Mouse (Mus musculus) thymus, postnatal 10 days (tissue): ENCODE measurements around the gene Taf10.
"Not testable (repeated sequence)": the region's sequence is repeated elsewhere in the genome, so short reads cannot be mapped to it uniquely, and the experiment has no call there.

ENCODE experiments used
- DNase-seq, 2 experiments: peaks; one replicate each; pipeline ENCODE4 v3.0.0; 2021; ENCODE audit warnings: low spot score in 2 of 2

The Taf10 gene

DNA sequence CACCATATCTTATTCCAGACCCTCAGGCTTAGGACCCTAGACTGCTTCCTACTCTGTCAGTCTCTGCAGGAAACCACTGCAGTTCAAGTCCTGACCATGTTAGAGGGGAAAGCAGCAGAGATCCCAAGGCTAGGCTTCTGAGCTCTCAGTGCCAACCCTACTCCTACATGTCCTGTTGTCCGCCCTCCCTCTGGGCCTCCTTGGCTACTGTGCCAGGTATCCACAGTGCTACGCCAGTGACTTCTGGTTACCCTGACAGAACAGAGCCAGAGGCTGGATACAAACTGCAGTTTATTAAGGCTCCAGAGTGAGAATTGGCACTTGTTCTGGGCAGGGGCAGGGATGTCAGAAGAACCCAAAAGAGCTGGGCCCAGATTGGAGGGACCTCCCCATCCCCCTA, 8.6 kb upstream of the Taf10 start:
- no peak for DNase-seq

DNA sequence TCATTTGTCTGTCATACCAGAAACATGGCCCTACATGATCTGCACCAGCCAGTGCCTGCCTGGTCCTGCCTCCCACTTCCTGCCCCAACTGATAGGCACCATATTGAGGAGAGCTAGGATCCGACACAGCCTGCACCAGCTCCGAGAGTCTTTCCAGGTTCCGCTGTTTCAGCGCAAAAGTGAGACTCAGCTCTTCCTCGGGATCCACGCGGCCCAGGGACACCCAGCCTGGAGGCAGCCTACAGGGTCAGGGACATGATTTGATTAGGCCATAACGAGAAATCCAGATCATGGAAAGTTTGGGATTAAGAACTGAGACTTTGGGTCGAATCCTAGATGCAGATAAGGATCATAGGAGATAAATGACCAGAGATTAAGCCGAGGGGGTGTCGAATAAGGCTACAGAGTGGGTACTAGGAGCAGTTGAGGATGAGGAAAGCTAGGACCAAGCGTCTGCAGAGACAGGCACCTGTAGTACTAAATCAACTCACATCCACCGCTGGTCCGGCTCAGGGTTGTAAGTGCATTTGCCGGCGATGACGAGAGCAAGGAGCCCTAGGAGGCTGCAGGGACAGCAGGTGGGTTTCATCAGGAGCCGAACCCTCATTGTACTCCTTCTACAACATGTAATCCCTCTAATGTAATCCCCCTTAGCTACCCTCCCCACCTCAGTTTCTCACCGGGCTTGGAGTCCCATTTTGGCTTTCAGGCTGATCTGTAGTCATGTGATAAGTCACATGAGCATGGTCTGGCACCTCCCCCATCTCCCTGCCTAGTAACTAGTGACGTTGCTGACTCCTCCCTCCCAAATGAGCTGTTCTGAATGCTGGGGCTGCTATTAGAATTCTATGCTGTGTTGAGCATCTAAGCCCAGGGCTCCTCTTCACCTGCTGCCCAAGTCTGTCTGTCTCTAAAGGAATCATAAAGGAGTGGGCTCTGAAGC, 7.6 kb upstream of the Taf10 start, which contains the start of gene Tpp1:
Gene Tpp1, minus strand, starts transcription at position 745 of the 943 bp plus-strand sequence.
- DNase-seq = peak; percentile 88 to 90

DNA sequence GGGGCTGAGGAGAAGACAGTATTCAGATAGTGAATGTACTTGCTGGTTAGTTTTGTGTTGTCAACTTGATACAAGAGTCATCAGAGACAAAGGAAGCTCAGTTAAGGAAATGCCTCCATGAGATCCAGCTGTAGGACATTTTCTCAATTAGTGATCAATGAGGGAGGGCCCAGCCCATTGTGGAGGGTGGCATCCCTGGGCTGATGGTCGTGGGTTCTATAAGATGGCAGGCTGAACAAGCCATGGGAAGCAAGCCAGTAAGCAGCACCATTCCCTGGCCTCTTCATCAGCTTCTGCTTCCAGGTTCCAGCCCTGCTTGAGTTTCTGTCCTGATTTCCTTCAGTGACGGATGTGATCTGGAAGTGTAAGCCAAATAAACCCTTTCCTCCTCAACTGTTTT, 3.6 kb upstream of the Taf10 start:
- no peak for DNase-seq

DNA sequence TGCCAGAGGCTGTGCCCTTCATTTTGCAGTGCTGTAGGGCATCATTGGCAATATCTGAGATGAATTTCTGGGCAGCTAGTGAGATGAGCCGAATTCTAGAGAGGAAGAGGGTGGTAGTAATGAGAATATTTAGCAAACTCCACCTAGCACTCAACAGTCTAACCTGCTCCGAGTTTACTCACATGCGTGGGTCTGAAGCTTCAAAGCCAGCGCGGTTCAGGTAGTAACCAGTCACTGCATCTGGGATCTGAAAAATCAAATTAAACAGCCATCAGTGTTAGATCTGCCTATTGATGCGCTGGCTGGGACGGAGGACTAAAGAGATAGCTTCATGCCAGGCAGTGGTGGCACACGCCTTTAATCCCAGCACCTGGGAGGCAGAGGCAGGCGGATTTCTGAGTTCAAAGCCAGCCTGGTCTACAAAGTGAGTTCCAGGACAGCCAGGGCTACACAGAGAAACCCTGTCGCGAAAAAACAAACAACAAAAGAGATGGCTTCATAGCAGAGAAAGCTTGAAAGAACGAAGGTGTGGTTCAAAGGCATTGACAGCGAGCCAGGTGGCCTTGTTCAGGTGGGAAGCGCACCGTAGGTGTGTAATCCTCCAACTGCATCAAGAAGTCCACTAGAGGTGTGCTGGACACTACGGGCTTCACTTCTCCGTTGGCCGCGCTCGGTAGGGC, 775 bp downstream of the Taf10 start:
- not testable (repeated sequence) for DNase-seq

DNA sequence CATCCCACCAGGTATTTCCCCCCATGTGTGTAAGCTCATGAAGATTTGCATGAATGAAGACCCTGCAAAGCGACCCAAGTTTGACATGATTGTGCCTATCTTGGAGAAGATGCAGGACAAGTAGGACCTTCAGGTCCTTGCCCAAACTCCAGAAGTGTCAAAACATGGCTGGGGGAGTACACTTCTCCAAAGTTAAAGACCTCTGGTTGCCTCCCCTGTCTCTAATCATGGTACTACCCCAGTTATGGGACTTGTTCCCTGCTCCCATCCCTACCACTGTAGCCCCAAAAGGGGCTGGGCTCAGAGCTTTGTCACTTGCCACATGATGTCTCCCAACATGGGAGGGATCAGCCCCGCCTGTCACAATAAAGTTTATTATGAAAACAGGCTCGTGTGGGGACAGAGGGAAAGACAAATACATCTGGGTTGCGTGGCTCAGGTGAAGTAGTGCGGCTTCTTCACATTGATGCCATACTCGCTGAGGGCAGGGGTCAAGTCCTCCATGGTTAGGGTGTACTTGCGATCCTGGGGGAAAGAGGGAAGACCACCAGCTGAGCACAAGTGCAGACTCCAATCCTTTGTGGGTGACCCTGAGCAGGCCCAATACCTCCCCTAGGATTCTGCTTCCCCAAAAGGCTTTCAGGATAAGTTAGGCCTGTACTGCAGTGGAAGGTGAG, 1.5 kb downstream of the Taf10 start:
- not testable (repeated sequence) for DNase-seq

DNA sequence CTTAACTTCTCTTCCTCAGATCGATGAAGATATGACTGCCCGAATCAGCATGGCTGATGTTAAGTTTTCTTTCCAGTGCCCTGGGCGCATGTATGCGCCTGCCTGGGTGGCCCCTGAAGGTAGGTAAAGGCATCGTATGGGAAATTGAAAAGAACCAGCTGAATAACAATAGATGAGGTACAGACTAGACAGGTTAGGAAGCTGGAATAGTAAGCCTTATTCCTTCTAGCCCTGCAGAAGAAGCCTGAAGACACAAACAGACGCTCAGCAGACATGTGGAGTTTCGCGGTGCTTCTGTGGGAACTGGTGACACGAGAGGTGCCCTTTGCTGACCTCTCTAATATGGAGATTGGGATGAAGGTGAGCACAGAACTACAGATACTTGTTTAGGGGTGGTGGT, 2.2 kb downstream of the Taf10 start:
- no peak for DNase-seq

DNA sequence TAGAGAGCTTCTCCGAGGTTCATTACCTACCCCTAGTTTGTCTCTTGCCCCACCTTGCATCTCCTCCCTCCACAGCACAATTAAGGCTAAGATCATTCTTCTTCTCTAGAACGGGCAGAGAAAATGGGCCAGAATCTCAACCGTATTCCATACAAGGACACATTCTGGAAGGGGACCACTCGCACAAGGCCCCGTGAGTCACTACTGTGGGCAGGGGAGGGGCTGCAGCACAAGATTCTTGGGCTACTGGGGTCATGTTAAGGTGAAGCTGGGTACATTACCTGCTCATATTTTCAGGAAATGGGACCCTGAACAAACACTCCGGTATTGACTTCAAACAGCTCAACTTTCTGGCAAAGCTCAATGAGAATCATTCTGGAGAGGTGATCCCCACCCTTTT, 3.3 kb downstream of the Taf10 start:
- no peak for DNase-seq

DNA sequence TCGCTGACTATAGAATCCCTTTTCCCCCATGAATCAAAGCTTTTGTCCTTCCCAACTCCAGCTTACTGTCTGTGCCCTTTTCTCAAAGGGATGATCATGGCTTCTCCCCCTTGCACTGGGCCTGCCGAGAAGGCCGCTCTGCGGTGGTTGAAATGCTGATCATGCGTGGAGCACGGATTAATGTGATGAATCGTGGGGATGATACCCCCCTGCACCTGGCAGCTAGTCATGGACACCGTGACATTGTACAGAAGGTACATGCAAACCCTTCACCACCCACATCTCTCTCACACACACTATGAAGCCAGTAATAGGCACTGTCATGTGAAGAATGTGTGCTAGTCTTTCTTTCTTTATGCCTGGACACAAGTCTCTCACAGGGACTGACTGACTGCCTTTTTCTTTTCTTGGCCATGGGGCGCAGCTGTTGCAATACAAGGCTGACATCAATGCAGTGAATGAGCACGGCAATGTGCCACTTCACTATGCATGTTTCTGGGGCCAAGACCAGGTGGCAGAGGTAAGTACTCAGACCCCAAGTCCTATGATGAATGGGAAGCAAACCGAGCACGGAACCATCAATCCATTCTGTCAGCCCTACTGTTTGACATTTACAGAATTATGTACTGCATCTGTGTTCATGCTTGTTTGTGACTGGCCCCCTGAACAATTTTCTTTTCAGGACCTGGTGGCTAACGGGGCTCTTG, 3.9 kb downstream of the Taf10 start:
- no peak for DNase-seq

DNA sequence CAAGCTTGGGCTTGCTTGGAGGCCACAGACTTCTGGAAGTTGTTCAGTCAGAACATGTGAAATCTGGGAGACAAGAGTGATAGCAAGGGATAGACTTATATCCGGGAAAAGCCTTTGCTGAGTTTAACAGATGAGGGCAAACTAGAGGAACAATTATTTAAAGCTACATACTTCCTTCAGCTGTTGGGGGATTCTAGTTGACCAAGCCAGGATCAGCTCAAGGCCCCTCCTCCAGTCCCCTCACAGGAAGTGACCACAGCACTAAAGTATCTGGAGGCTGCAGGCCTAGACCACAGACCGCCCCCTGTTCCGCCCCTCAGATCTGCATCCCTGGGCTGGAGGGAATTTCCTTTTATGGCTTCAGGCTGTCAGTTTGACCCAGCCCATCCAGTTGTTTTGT, 5.2 kb downstream of the Taf10 start:
- DNase-seq = no peak

DNA sequence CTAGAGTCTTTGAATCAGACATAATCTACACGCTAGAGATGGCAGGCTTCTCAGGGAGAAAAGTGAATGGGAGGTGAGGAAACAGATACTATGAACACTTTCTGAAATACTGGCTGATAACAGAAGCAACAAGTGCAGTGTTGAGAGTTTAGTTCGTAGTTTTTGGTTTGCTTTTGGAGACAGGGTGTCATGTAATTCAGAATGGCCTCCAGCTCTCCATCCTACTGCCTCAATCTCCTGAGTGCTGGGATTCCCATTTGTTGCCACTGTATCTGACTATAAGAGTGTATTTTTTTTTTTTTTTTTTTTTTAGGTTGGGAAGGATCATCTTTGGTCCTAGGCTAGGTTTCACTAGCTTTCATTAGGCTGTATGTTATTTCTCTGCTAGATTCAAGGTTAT, 5.9 kb downstream of the Taf10 start:
- no peak for DNase-seq

DNA sequence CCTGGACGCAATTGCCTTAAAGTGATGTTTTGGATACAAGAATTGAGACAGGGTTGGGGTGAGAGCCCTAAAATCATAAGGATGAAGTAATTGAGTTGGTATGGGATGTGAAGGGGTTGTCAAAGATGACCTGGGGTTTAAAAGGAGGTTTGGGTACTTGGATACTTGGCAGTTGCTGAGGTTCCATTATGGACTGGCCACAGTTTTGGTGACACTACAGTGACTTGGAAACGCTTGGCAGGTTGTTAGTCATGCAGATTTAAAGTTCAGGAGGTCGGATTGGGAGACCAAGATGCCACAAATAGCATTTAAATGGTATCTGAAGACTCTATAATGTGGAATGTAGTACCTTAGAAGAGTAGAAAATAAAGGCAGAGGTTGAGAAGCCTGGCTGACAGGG, 6.5 kb downstream of the Taf10 start:
- no peak for DNase-seq

DNA sequence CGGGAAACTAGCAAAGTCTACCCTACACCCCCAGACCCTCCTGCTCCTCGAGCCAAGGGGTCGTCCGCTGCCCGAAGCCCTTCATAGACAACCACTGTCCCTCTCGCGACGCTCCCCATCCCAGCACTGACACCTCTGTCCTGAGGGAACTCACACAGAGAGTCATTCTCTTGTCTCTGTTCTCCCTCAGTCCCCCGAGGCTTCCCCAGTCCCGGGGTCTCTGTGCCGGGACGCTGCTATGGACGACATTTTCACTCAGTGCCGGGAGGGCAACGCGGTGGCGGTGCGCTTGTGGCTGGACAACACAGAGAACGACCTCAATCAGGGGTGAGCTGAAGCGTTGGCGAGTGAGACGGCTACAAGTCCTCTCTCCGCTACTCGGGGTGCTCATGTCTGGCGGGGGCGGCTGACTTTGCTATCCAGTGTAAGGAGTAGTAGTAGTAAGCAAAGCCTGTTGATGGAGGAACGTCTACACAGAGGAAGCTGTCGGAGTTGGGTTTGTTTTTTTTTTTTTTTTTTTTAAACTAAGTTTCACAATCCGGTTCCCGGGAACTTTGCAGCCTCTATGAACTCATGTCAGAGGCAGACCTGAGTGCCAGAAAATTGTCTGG, 7.1 kb downstream of the Taf10 start, which contains the start of gene Rrp8:
Gene Rrp8, minus strand, starts transcription at position 475 of the 611 bp plus-strand sequence.
- peak; percentile 32 to 44 for DNase-seq

DNA sequence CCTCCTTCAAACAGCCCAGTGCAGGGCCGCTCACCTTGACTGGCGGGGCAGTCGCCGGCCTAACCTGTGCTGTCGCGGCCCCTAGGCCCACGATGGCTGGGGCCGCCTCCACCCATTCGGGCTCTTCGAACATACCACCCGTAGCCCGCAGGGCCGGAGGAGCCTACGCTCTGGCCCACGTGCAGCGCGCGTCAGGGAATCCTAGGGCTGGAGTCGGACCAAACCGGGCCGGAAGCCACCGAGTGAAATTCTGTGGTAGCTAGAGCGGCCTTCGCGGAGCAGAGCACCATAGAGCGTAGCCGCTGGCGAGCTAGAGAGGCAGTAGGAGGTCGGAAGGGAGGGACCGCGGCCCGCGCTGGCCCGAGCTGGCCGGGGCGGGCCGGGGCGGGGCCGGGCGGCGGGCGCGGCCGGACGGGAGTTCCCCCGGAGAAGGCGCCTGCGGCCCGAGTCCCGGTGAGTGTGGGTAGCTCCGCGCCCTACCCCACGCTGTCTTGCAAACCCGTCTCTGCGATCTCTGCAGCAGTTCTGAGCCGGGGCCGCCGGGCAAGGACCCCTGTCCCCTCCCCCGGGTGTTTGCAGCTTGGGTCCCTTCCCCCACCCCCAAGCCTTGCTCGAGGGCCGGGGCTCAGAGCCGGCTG, 7.8 kb downstream of the Taf10 start, which contains the start of gene Ilk:
Gene Ilk, plus strand, starts transcription at position 329 of the 638 bp plus-strand sequence.
- DNase-seq = peak; percentile 75 to 78

DNA sequence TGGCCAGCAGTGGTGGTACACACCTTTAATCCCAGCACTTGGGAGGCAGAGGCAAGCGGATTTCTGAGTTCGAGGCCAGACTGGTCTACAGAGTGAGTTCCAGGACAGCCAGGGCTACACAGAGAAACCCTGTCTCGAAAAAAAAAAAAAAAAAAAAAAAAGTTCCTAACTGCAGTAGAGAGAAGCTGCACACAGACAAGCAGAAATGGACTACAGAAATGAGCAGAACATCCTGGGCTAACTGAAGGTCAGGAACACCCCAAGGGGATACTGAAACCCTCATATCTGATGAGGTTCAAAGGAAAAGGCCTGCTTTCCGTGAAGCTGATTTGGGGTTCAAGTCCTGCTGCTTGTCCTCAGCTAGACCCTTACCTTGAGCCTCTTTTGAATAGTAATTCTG, 8.7 kb downstream of the Taf10 start:
- DNase-seq = not testable (repeated sequence)

DNA sequence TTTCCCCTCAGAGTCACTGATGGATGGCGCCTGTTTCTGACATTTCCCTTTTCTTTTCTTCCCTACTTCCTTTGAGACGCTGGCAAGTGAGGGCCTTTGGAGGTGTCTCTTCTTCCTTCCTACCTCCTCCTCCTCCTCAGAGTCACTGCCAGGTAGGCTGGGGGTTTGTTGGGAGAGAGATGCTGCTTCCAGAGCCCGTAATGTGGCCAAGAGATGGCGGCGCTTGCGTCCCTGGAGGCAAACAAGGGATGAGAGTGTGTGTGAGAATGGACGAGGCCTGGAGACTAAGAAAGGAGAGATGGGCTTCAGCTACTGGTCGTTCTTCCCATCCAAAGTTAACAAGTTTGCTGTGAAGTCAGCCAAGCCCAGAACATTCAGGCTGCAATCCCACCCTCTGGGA, 9.3 kb downstream of the Taf10 start:
- DNase-seq = no peak

DNA sequence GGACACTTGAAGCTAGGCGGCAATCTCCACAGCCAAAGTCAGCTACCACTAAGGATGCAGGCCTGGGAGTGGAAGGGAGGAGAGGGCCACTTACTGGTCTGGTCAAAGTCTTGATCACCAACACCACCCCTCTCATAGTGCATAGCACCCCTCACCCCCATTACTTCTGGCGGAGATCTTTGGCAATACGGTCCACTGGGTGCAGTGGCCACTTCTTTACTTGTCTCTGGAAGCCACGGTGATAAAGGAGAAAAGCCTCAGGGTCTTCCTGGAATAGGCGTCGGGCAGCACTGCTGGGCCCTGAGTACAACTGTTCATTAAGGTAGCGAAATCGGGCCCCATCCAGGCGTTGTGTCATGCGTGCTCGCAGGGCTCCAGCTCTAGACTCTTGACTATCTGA, 10.3 kb downstream of the Taf10 start:
- DNase-seq = no peak

DNA sequence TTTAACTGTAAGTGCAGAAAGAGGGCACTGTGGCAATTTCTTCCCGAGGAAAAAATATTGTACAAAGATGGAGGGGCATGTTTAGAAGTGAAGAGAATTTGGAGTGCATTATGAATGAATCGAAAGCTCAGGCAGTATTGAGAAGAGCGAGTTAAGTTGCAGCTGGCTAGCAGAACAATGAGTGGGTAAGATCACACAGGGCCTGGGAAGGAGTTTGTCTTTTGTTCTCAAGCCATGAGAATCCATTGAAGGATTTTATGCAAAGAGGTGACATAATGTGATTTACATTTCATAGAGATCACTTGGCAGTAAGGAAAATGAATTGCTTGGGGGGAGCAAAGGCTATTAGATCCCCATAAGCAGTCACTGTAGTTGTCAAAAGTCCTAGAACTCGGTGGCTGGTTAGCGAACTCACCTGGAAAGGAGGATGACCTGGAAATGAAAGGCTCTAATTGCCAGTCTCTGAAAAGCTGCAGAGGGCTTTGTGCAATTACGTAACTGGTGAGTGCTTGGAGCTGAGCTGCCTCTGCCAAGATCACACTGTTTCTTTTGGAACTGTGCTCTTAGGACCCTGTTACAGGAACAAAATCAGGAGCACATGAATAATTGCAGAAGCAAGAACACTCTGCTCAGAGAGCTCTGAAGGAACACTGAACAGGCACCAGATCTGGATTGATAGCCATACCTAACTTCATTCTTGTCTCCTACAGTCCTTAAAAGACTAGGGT, 15.3 kb downstream of the Taf10 start:
- DNase-seq = no peak

DNA sequence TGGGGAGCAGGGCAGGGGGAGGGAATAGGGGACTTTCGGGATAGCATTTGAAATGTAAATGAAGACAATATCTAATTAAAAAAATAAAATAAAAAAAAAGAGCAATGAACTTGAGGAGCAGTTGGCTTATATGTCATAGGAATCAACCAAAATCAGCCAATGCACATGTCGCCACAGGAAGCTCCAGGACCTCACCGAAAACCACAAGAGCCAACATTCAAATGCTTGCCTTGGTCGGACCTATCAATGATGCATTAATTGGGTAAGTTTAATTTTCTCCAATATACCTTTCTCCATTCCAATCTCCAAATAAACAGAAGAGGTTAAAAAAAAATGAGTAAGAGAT, 17.2 kb downstream of the Taf10 start:
- no peak for DNase-seq

DNA sequence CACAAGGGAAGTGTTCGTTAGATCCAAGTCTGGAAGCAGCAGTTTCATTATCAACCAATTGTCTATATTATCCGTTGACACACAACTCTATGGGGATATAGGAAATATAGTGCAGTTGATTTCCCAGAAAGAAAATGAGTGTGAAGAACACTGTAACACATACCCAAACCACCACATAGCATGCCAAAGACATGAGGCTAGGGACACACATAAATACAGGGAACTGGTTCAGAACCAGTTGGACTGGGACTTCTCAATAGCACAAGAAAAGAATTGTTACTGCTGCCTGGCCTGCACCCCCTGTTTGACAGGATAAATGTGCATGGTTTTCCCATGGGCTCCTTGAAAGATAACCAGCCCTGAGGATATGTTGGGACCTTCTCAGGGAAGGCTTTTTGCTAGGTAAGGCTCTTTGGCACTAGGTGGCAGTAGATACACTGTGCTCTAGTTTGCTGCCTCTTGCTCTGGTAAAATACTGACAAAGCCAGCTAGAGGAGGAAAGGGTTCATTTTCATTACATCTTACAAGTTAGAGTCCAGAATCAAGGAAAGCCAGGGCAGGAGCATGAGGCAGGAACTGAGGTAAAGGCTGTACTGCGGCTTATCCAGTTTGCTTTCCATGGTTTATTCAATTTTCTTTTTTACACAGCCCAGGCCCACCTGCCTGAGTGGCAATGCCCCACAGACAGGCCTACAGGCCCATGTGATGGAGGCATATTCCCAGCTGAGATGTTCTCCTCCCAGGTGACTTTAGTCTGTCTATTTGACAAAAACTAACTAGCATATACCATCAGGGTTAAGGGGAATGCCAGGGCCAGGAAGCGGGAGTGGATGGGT, 17.8 kb downstream of the Taf10 start:
- peak in 1 of 2 experiments; percentile 50 for DNase-seq
